Mouse (Mus musculus): ENCODE data around the gene Ehbp1l1. TPM values are rescaled to one million over a fixed set of nuclear protein-coding genes. Genes with fewer than 3 reads are reported as not detected.
"Not testable (repeated sequence)": the region's sequence is repeated elsewhere in the genome, so short reads cannot be mapped to it uniquely, and the experiment has no call there.

Gene Ehbp1l1
- total RNA-seq, 2 experiments from 2014 or later = 235 to 261 TPM

- DNase-seq = no peak
- intact Hi-C loops (cut with DNase I) = no loop called here
Measured at GRCm38 (mm10) chr19:5687738-5688137, 38.4 kb downstream of the Ehbp1l1 start.

- intact Hi-C loops (cut with DNase I); DNase-seq: not testable (repeated sequence)
Measured at GRCm38 (mm10) chr19:5686954-5687353, 39.2 kb downstream of the Ehbp1l1 start.

- intact Hi-C loops (cut with DNase I) = no loop called here
- DNase-seq = no peak
Measured at GRCm38 (mm10) chr19:5686437-5686836, 39.7 kb downstream of the Ehbp1l1 start.

- intact Hi-C loops (cut with DNase I) = loop anchor here (2.0 kb wide), 1 partner anchor 23 kb away; the partner anchor contains the start of gene Sipa1
Measured at GRCm38 (mm10) chr19:5685861-5686260, 40.3 kb downstream of the Ehbp1l1 start.

GRCm38 (mm10) chr19:5685431-5685830 lies 40.7 kb downstream of the Ehbp1l1 start:
- DNase-seq = no peak
- intact Hi-C loops (cut with DNase I) = loop anchor here (2.0 kb wide), 1 partner anchor 23 kb away; the partner anchor contains the start of gene Sipa1

More at GRCm38 (mm10) chr19:5685861-5686260, 40.3 kb downstream of the Ehbp1l1 start:
- DNase-seq = no peak

- intact Hi-C loops (cut with DNase I) = loop anchor here (2.0 kb wide), 1 partner anchor 22 kb away; the partner anchor contains the start of gene Sipa1
- no peak for DNase-seq
Measured at GRCm38 (mm10) chr19:5684985-5685384, 41.1 kb downstream of the Ehbp1l1 start.

- DNase-seq = no peak
- intact Hi-C loops (cut with DNase I) = loop anchor here (2.0 kb wide), 1 partner anchor 21 kb away; the partner anchor contains the start of gene Sipa1
Measured at GRCm38 (mm10) chr19:5684236-5684635, 41.9 kb downstream of the Ehbp1l1 start.

GRCm38 (mm10) chr19:5680432-5680831 lies 45.7 kb downstream of the Ehbp1l1 start:
- DNase-seq = no peak
- intact Hi-C loops (cut with DNase I) = no loop called here

- no peak for DNase-seq
- intact Hi-C loops (cut with DNase I) = no loop called here
Measured at GRCm38 (mm10) chr19:5668372-5668771, 57.7 kb downstream of the Ehbp1l1 start.

GRCm38 (mm10) chr19:5666386-5666785 lies 59.7 kb downstream of the Ehbp1l1 start:
- no peak for DNase-seq
- intact Hi-C loops (cut with DNase I) = no loop called here

GRCm38 (mm10) chr19:5665465-5665864 lies 60.7 kb downstream of the Ehbp1l1 start:
- DNase-seq = no peak
- intact Hi-C loops (cut with DNase I) = no loop called here

- intact Hi-C loops (cut with DNase I) = no loop called here
- DNase-seq = no peak
Measured at GRCm38 (mm10) chr19:5664669-5665257, 61.4 kb downstream of the Ehbp1l1 start.

- peak; percentile 92 to 94 for DNase-seq
Measured at GRCm38 (mm10) chr19:5662981-5663913, 62.9 kb downstream of the Ehbp1l1 start, which contains the start of gene Sipa1. Gene Sipa1 (minus strand): TSS chr19:5663707.

GRCm38 (mm10) chr19:5662310-5662709 lies 63.8 kb downstream of the Ehbp1l1 start:
- DNase-seq = no peak
- intact Hi-C loops (cut with DNase I) = loop anchor here (2.0 kb wide), 1 partner anchor 22 kb away; no protein-coding TSS in a partner anchor

More at GRCm38 (mm10) chr19:5662981-5663913, 62.9 kb downstream of the Ehbp1l1 start, which contains the start of gene Sipa1:
- intact Hi-C loops (cut with DNase I) = loop anchor here (2.0 kb wide), 1 partner anchor 22 kb away; no protein-coding TSS in a partner anchor

- intact Hi-C loops (cut with DNase I) = no loop called here
- DNase-seq = no peak
Measured at GRCm38 (mm10) chr19:5660942-5661751, 65.0 kb downstream of the Ehbp1l1 start.

Small RNAs within 50 kb of the gene (microRNA-seq; reads per million reads assigned to microRNA genes)
- 0 to 0.74 reads per million in 2 experiments for gene Mir6987

Other genes with a start within 250 kb of the Ehbp1l1 start
- 10 to 100 TPM; 16.1 to 19.8 TPM for gene Mus81, start 237.9 kb downstream of the Ehbp1l1 start, total RNA-seq (2021)
- 10 to 100 TPM; 67.8 to 72.7 TPM for gene Cfl1, start 235.9 kb downstream of the Ehbp1l1 start, total RNA-seq (2021)
- under 1 TPM; 0.33 to 0.59 TPM for gene 1700020D05Rik, start 222.5 kb downstream of the Ehbp1l1 start, total RNA-seq (2021)
- gene Snx32, start 215.8 kb downstream of the Ehbp1l1 start, total RNA-seq (2021) = 1 to 10 TPM; 5.2 to 7.8 TPM
- not detected for gene Ovol1, start 165.7 kb downstream of the Ehbp1l1 start, total RNA-seq (2021)
- gene Ap5b1, start 158.3 kb downstream of the Ehbp1l1 start, total RNA-seq (2021) = 1 to 10 TPM; 1.9 to 2.0 TPM
- 10 to 100 TPM; 35.8 to 38.6 TPM for gene Rnaseh2c, start 124.4 kb downstream of the Ehbp1l1 start, total RNA-seq (2021)
- gene Kat5, start 116.1 kb downstream of the Ehbp1l1 start, total RNA-seq (2021) = 10 to 100 TPM; 23.3 to 25.4 TPM
- 10 to 100 TPM; 12.4 to 14.9 TPM for gene Rela, start 88.8 kb downstream of the Ehbp1l1 start, total RNA-seq (2021)
- gene Sipa1, start 62.6 kb downstream of the Ehbp1l1 start, total RNA-seq (2021) = 1 to 10 TPM; 6.9 to 9.5 TPM
- 10 to 100 TPM; 10.8 to 11.3 TPM for gene Map3k11, start 37.6 kb downstream of the Ehbp1l1 start, total RNA-seq (2021)
- gene Pcnx3, start 37.4 kb downstream of the Ehbp1l1 start, total RNA-seq (2021) = 10 to 100 TPM; 12.2 to 15.2 TPM
- not detected for gene Kcnk7, start 21.9 kb downstream of the Ehbp1l1 start, total RNA-seq (2021)
- 10 to 100 TPM; 19.7 to 22.8 TPM for gene Fam89b, start 3.3 kb upstream of the Ehbp1l1 start, total RNA-seq (2021)
- gene Ltbp3, start 14.6 kb upstream of the Ehbp1l1 start, total RNA-seq (2021) = 10 to 100 TPM; 43.4 to 44.2 TPM
- 10 to 100 TPM; 70.8 to 71.1 TPM for gene Scyl1, start 45.1 kb upstream of the Ehbp1l1 start, total RNA-seq (2021)
- gene Frmd8, start 149.0 kb upstream of the Ehbp1l1 start, total RNA-seq (2021) = 1 to 10 TPM; 4.5 to 5.0 TPM
- gene Slc25a45, start 151.5 kb upstream of the Ehbp1l1 start, total RNA-seq (2021) = 1 to 10 TPM in 1 of 2 experiments, under 1 TPM in 1; 0.99 to 1.0 TPM
- gene Tigd3, start 167.8 kb upstream of the Ehbp1l1 start, total RNA-seq (2021) = under 1 TPM in 1 of 2 experiments, not detected in 1; 0.20 TPM
- gene Dpf2, start 186.7 kb upstream of the Ehbp1l1 start, total RNA-seq (2021) = 10 to 100 TPM; 75.1 to 81.4 TPM
- gene Cdc42ep2, start 198.5 kb upstream of the Ehbp1l1 start, total RNA-seq (2021) = 10 to 100 TPM; 10.1 to 12.4 TPM
- 10 to 100 TPM in 1 of 2 experiments, 1 to 10 TPM in 1; 8.6 to 11.6 TPM for gene Pola2, start 237.9 kb upstream of the Ehbp1l1 start, total RNA-seq (2021)

Data from gastrocnemius, postnatal 36 days (tissue).